Mouse (Mus musculus): Measurements from ENCODE around the gene Agpat1. TPM values are rescaled to one million over a fixed set of nuclear protein-coding genes. Genes with fewer than 3 reads are reported as not detected.
A peak's percentile ranks its signal among the peaks of the same experiment; 100 is the strongest.

Gene Agpat1
- polyA plus RNA-seq, 1 experiment from 2014 or later, result 64.8 TPM

DNA sequence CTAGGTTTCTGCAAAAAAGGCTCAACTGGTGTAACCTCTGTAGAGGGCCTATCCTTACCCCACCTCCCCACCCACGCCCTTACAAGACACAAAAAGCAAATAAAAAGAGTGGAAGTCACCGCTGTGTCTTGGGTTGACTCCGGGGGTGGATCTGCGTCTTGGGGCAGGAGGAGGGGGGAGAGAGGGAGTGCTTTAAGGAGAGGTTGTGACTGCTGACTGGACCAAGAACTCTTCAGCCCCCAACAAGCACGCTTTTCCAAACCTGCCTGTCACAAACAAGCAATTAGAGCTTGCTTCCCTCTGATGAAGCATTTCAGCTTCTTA is 24.5 kb downstream of the Agpat1 start:
- Histone ChIP-seq H3K27ac (ENCODE audit: low read depth, low read length) (no peak overlapping the region), H3K9me3 (ENCODE audit: control insufficient read depth, low read length) (no peaks in the 10 kb centered on the region), H3K9ac (ENCODE audit: low read depth, low read length) (no peak overlapping the region; the same call in 1 of the 2 replicates), H3K4me2 (peak overlapping the region; percentile 94), H3K4me1 (replicated peaks; ENCODE audit: control insufficient read depth, insufficient read depth, low read length) (peaks cover 36% of the 10 kb centered on the region), H3K36me3 (ENCODE audit: control insufficient read depth, insufficient read depth, low read length) (peaks cover 4% of the 10 kb centered on the region; the same call in 1 of the 2 replicates), H3K4me3 (ENCODE audit: low read depth, low read length) (no peak overlapping the region), H3K27me3 (replicated peaks; ENCODE audit: control insufficient read depth, insufficient read depth, low read length) (peaks cover 48% of the 10 kb centered on the region)
- DNase-seq (ENCODE audit: low spot score), result no peak
- 33% methylated on average over 5 of the region's 5 CpGs for WGBS
- no peak for ATAC-seq (replicated peaks; ENCODE audit: low FRiP score)

- Histone ChIP-seq H3K4me1 (replicated peaks; ENCODE audit: control insufficient read depth, insufficient read depth, low read length) (peaks cover 36% of the 10 kb centered on the region), H3K27me3 (replicated peaks; ENCODE audit: control insufficient read depth, insufficient read depth, low read length) (peaks cover 48% of the 10 kb centered on the region)
Measured at GRCm38 (mm10) chr17:34629221-34629751, 25.2 kb downstream of the Agpat1 start, which contains the start of gene Prrt1. Gene Prrt1, plus strand, starts transcription at chr17:34629533.

GRCm38 (mm10) chr17:34629796-34630603 is 25.9 kb downstream of the Agpat1 start:
- H3K9ac ChIP-seq (ENCODE audit: low read depth, low read length), result no peak overlapping the region
- peaks cover 48% of the 10 kb centered on the region for H3K27me3 ChIP-seq (replicated peaks; ENCODE audit: control insufficient read depth, insufficient read depth, low read length)
- H3K27ac ChIP-seq (ENCODE audit: low read depth, low read length), result no peak overlapping the region
- no peak for DNase-seq (ENCODE audit: low spot score)
- peaks cover 4% of the 10 kb centered on the region; the same call in 1 of the 2 replicates for H3K36me3 ChIP-seq (ENCODE audit: control insufficient read depth, insufficient read depth, low read length)
- ATAC-seq (replicated peaks; ENCODE audit: low FRiP score), result no peak
- H3K4me1 ChIP-seq (replicated peaks; ENCODE audit: control insufficient read depth, insufficient read depth, low read length), result peaks cover 36% of the 10 kb centered on the region
- H3K4me2 ChIP-seq, result peak overlapping the region; percentile 58; the same call in 1 of the 2 replicates
- 14% methylated on average over 12 of the region's 12 CpGs for WGBS
- no peaks in the 10 kb centered on the region for H3K9me3 ChIP-seq (ENCODE audit: control insufficient read depth, low read length)
- peak overlapping the region; percentile 33; the same call in 1 of the 2 replicates for H3K4me3 ChIP-seq (ENCODE audit: low read depth, low read length)

More at GRCm38 (mm10) chr17:34629221-34629751, 25.2 kb downstream of the Agpat1 start, which contains the start of gene Prrt1:
- WGBS, result 4% methylated on average over 16 of the region's 16 CpGs
- Histone ChIP-seq H3K9me3 (ENCODE audit: control insufficient read depth, low read length) (no peaks in the 10 kb centered on the region), H3K4me2 (peak within 1 kb of the TSS; percentile 94), H3K9ac (ENCODE audit: low read depth, low read length) (no peak within 1 kb of the TSS; the same call in 1 of the 2 replicates), H3K4me3 (ENCODE audit: low read depth, low read length) (peak within 1 kb of the TSS; percentile 80; the same call in 1 of the 2 replicates), H3K27ac (ENCODE audit: low read depth, low read length) (no peak within 1 kb of the TSS), H3K36me3 (ENCODE audit: control insufficient read depth, insufficient read depth, low read length) (peaks cover 4% of the 10 kb centered on the region; the same call in 1 of the 2 replicates)
- DNase-seq (ENCODE audit: low spot score), result no peak
- ATAC-seq (replicated peaks; ENCODE audit: low FRiP score), result no peak

DNA sequence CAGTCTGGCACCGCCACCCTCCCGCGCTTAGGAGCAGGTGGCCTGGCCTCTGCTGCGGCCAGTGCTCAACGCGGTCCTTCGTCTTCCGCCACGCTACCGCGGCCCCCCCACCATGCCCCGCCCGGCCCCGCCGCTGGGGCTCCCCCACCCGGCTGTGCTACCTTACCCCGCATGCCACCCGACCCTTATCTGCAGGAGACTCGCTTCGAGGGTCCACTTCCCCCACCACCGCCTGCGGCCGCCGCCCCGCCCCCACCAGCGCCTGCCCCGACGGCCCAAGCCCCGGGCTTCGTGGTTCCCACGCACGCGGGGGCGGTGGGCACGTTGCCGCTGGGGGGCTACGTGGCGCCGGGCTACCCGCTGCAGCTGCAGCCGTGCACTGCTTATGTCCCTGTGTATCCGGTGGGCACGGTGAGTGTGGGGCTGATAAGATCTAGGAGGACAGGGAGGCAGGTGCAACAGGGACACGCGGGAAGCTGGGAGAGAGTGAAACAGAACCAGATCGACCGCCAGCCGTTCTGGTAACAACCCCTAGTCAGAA is 26.8 kb downstream of the Agpat1 start:
- no peak for DNase-seq (ENCODE audit: low spot score)
- H3K27ac ChIP-seq (ENCODE audit: low read depth, low read length), result no peak overlapping the region
- peak overlapping the region; percentile 31 for H3K9ac ChIP-seq (ENCODE audit: low read depth, low read length)
- peaks cover 36% of the 10 kb centered on the region for H3K4me1 ChIP-seq (replicated peaks; ENCODE audit: control insufficient read depth, insufficient read depth, low read length)
- no peaks in the 10 kb centered on the region for H3K9me3 ChIP-seq (ENCODE audit: control insufficient read depth, low read length)
- no peaks in the 10 kb centered on the region for H3K36me3 ChIP-seq (ENCODE audit: control insufficient read depth, insufficient read depth, low read length)
- peak overlapping the region; percentile 58 for H3K4me2 ChIP-seq
- peak overlapping the region; percentile 33 for H3K4me3 ChIP-seq (ENCODE audit: low read depth, low read length)
- H3K27me3 ChIP-seq (replicated peaks; ENCODE audit: control insufficient read depth, insufficient read depth, low read length), result peaks cover 48% of the 10 kb centered on the region
- WGBS, result 4% methylated on average over 46 of the region's 48 CpGs
- no peak for ATAC-seq (replicated peaks; ENCODE audit: low FRiP score)

DNA sequence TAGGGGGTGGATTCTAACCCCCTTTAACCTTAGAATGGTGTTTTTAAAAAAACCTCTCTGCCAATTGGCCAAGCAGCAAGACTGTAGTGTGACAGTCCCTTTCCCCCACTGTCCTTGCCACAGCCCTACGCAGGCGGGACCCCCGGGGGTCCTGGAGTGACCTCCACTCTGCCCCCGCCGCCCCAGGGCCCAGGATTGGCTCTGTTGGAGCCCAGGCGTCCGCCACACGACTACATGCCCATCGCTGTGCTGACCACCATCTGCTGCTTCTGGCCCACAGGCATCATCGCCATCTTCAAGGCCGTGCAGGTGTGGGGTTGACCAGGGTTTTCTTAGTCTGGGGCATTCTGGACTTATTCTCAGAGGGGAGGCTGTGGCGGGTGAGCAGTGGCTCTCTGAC is 27.6 kb downstream of the Agpat1 start:
- H3K27ac ChIP-seq (ENCODE audit: low read depth, low read length), result no peak overlapping the region
- H3K36me3 ChIP-seq (ENCODE audit: control insufficient read depth, insufficient read depth, low read length), result no peaks in the 10 kb centered on the region
- peak overlapping the region; percentile 69 for H3K4me2 ChIP-seq
- peaks cover 48% of the 10 kb centered on the region for H3K27me3 ChIP-seq (replicated peaks; ENCODE audit: control insufficient read depth, insufficient read depth, low read length)
- no peaks in the 10 kb centered on the region for H3K9me3 ChIP-seq (ENCODE audit: control insufficient read depth, low read length)
- H3K9ac ChIP-seq (ENCODE audit: low read depth, low read length), result no peak overlapping the region
- H3K4me3 ChIP-seq (ENCODE audit: low read depth, low read length), result peak overlapping the region; percentile 41
- 9% methylated on average over 12 of the region's 12 CpGs for WGBS
- peaks cover 32% of the 10 kb centered on the region for H3K4me1 ChIP-seq (replicated peaks; ENCODE audit: control insufficient read depth, insufficient read depth, low read length)
- ATAC-seq (replicated peaks; ENCODE audit: low FRiP score) (no peak), DNase-seq (ENCODE audit: low spot score) (no peak)

DNA sequence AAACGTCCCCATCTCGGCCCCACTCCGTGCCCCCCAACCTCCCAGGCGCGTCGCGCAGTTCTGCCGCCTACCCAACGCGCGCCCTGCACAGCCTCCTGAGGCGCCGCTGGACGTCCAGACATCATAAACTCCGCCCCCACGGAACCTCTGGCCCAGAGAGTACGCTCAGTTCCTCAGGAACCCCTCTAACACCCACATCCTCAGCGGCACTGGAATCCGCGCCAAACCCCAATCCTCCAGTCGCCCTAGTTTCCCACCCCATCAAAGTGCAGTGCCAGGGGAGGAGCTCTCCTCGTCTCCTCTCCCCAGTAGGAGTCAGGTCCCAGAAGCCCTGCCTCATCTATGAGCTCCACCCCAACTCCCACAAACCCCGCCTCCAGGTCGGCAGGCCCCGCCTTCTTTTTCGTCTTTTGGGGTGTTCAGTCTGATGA is 28.2 kb downstream of the Agpat1 start:
- ATAC-seq (replicated peaks; ENCODE audit: low FRiP score) (peak; percentile 22; the same call in 1 of the 2 replicates), DNase-seq (ENCODE audit: low spot score) (no peak)
- Histone ChIP-seq H3K36me3 (ENCODE audit: control insufficient read depth, insufficient read depth, low read length) (no peaks in the 10 kb centered on the region), H3K9me3 (ENCODE audit: control insufficient read depth, low read length) (no peaks in the 10 kb centered on the region), H3K27me3 (replicated peaks; ENCODE audit: control insufficient read depth, insufficient read depth, low read length) (peaks cover 48% of the 10 kb centered on the region), H3K9ac (ENCODE audit: low read depth, low read length) (no peak overlapping the region), H3K4me2 (peak overlapping the region; percentile 69), H3K4me1 (replicated peaks; ENCODE audit: control insufficient read depth, insufficient read depth, low read length) (peaks cover 32% of the 10 kb centered on the region), H3K4me3 (ENCODE audit: low read depth, low read length) (peak overlapping the region; percentile 41), H3K27ac (ENCODE audit: low read depth, low read length) (no peak overlapping the region)
- under 1% methylated on average over 26 of the region's 26 CpGs for WGBS

DNA sequence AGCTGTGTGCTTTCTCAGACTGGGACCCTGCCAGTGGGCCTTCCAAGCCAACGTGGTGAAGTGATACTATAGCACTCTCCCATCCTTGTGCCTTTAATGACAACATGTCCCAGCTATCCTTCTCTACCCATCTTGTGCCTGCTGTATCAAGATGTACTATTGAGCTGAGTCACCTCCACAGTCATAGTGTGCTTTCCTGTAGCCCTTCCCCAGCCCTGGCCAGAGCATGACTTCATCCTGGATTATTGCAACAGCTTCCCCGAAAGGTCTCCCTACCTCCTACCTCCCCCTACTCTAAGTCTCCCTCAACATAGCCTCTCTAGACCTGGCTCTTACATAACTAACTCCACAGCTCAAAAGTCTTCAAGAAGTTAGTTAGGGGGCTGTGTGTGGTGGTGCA is 31.6 kb downstream of the Agpat1 start:
- H3K27me3 ChIP-seq (replicated peaks; ENCODE audit: control insufficient read depth, insufficient read depth, low read length), result peaks cover 23% of the 10 kb centered on the region
- no peak for DNase-seq (ENCODE audit: low spot score)
- no peak overlapping the region for H3K27ac ChIP-seq (ENCODE audit: low read depth, low read length)
- H3K9ac ChIP-seq (ENCODE audit: low read depth, low read length), result no peak overlapping the region
- H3K9me3 ChIP-seq (ENCODE audit: control insufficient read depth, low read length), result no peaks in the 10 kb centered on the region
- no peak overlapping the region for H3K4me3 ChIP-seq (ENCODE audit: low read depth, low read length)
- 62% methylated on average over 2 of the region's 2 CpGs for WGBS
- ATAC-seq (replicated peaks; ENCODE audit: low FRiP score), result no peak
- H3K4me1 ChIP-seq (replicated peaks; ENCODE audit: control insufficient read depth, insufficient read depth, low read length), result peaks cover 15% of the 10 kb centered on the region
- no peaks in the 10 kb centered on the region for H3K36me3 ChIP-seq (ENCODE audit: control insufficient read depth, insufficient read depth, low read length)
- H3K4me2 ChIP-seq, result no peak overlapping the region

DNA sequence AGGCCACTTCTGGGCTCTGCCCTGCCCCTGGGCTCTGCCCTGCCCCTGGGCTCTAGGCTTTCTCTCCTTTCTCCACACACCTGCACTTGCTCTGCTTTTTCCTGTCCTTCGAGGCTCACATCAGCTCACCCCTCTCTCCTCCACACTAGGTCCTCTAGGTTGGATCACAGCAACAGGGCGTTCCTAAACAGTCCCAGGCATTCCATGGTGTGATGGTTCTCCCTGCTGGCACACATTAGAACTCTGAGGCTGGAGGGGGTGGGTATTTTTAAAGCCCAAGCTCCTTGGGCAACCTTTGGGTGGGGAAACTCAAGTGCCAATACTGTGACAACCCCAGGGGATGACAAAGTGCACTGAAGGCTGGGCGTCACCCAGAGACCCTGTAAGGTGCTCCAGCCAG is 33.4 kb downstream of the Agpat1 start:
- no peak overlapping the region for H3K4me2 ChIP-seq
- peaks cover under 1% of the 10 kb centered on the region for H3K4me1 ChIP-seq (replicated peaks; ENCODE audit: control insufficient read depth, insufficient read depth, low read length)
- ATAC-seq (replicated peaks; ENCODE audit: low FRiP score), result no peak
- H3K27ac ChIP-seq (ENCODE audit: low read depth, low read length), result no peak overlapping the region
- H3K4me3 ChIP-seq (ENCODE audit: low read depth, low read length), result no peak overlapping the region
- 70% methylated on average over 3 of the region's 3 CpGs for WGBS
- no peak overlapping the region for H3K9ac ChIP-seq (ENCODE audit: low read depth, low read length)
- H3K9me3 ChIP-seq (ENCODE audit: control insufficient read depth, low read length), result no peaks in the 10 kb centered on the region
- no peak for DNase-seq (ENCODE audit: low spot score)
- no peaks in the 10 kb centered on the region for H3K36me3 ChIP-seq (ENCODE audit: control insufficient read depth, insufficient read depth, low read length)
- peaks cover 5% of the 10 kb centered on the region for H3K27me3 ChIP-seq (replicated peaks; ENCODE audit: control insufficient read depth, insufficient read depth, low read length)
